Mouse (Mus musculus) neural tube, embryonic 13.5 days (tissue): ENCODE data around the gene Myl12a. TPM values are rescaled to one million over a fixed set of nuclear protein-coding genes. Genes with fewer than 3 reads are reported as not detected.
A peak's percentile ranks its signal among the peaks of the same experiment; 100 is the strongest.
"Not testable (repeated sequence)": the region's sequence is repeated elsewhere in the genome, so short reads cannot be mapped to it uniquely, and the experiment has no call there.

ENCODE experiments used
- ATAC-seq: fragments of 200-750 bp; cut with Nextera tagmentation; 2 replicates; pipeline ENCODE4 v1.8.0; 2017; ENCODE audit warnings: low read depth, mild to moderate bottlenecking, moderate TSS enrichment, moderate library complexity
- H3K27ac ChIP-seq: fragments of 300-500 bp; sonication (generic); replicated peaks from 2 replicates; pipeline ENCODE4 v1.5.1; 2015; ENCODE audit warnings: moderate library complexity, mild to moderate bottlenecking, inconsistent platforms
- H3K27me3 ChIP-seq: fragments of 300-500 bp; sonication (generic); 2 replicates; pipeline ENCODE4 v1.6.1; 2015; ENCODE audit warnings: mild to moderate bottlenecking, inconsistent platforms
- H3K36me3 ChIP-seq: fragments of 300-500 bp; sonication (generic); 2 replicates; pipeline ENCODE4 v1.6.1; 2015; ENCODE audit warnings: mild to moderate bottlenecking, inconsistent platforms
- H3K4me1 ChIP-seq: fragments of 300-500 bp; sonication (generic); replicated peaks from 2 replicates; pipeline ENCODE4 v1.6.1; 2015; ENCODE audit warnings: inconsistent platforms
- H3K4me2 ChIP-seq: fragments of 300-500 bp; sonication (generic); 2 replicates; pipeline ENCODE4 v1.6.1; 2015; ENCODE audit warnings: inconsistent platforms, mild to moderate bottlenecking, moderate library complexity
- H3K4me3 ChIP-seq: fragments of 300-500 bp; sonication (generic); 2 replicates; pipeline ENCODE4 v1.5.1; 2015; ENCODE audit warnings: mild to moderate bottlenecking, inconsistent platforms
- H3K9ac ChIP-seq: fragments of 300-500 bp; sonication (generic); 2 replicates; pipeline ENCODE4 v1.6.1; 2015; ENCODE audit warnings: moderate library complexity, mild to moderate bottlenecking, inconsistent platforms
- H3K9me3 ChIP-seq: fragments of 300-500 bp; sonication (generic); 2 replicates; pipeline ENCODE4 v1.6.1; 2016; ENCODE audit warnings: inconsistent platforms
- WGBS: fragments of 180-500 bp; shearing (Covaris S2); methylation state at CpG from one replicate; pipeline ENCODE4 v1.1.7; 2015; 5-methylcytosine and 5-hydroxymethylcytosine counted together
- polyA plus RNA-seq: library from polyadenylated mRNA; unstranded; fragments of >200 nt; fragmentation: Nextera tagmentation; extraction: Ambion mirVana; gene quantifications from 2 replicates; pipeline ENCODE4 v1.2.1, GENCODE M21; 2015

Gene Myl12a
- polyA plus RNA-seq, 1 experiment from 2014 or later: 171 TPM

GRCm38 (mm10) chr17:70985501-70986354 lies 16.9 kb downstream of the Myl12a start:
- Histone ChIP-seq H3K27ac (no peak overlapping the region), H3K4me2 (no peak overlapping the region), H3K4me1 (peaks cover 26% of the 10 kb centered on the region), H3K9ac (no peak overlapping the region), H3K9me3 (no peaks in the 10 kb centered on the region), H3K4me3 (no peak overlapping the region), H3K27me3 (no peaks in the 10 kb centered on the region), H3K36me3 (peaks cover 36% of the 10 kb centered on the region)
- 84% methylated on average over 15 of the region's 15 CpGs for WGBS
- ATAC-seq: no peak

GRCm38 (mm10) chr17:70979345-70980223 lies 23.1 kb downstream of the Myl12a start:
- 92% methylated on average over 20 of the region's 20 CpGs for whole genome bisulfite sequencing
- Histone ChIP-seq H3K27me3 (no peaks in the 10 kb centered on the region), H3K4me3 (no peak overlapping the region), H3K36me3 (peaks cover 57% of the 10 kb centered on the region), H3K4me1 (no peaks in the 10 kb centered on the region), H3K4me2 (no peak overlapping the region), H3K9me3 (no peaks in the 10 kb centered on the region), H3K9ac (no peak overlapping the region), H3K27ac (no peak overlapping the region)
- ATAC-seq: no peak

GRCm38 (mm10) chr17:70977799-70978198 lies 24.9 kb downstream of the Myl12a start:
- Histone ChIP-seq H3K9ac (no peak overlapping the region), H3K4me1 (no peaks in the 10 kb centered on the region), H3K9me3 (no peaks in the 10 kb centered on the region), H3K36me3 (peaks cover 73% of the 10 kb centered on the region), H3K27me3 (no peaks in the 10 kb centered on the region), H3K4me2 (no peak overlapping the region), H3K27ac (no peak overlapping the region), H3K4me3 (no peak overlapping the region)
- ATAC-seq: no peak
- 90% methylated on average over 6 of the region's 6 CpGs for WGBS

- H3K27me3 ChIP-seq, H3K27ac ChIP-seq, H3K4me3 ChIP-seq, H3K9ac ChIP-seq, H3K4me2 ChIP-seq, H3K4me1 ChIP-seq, ATAC-seq, H3K9me3 ChIP-seq: not testable (repeated sequence)
- H3K36me3 ChIP-seq: peaks cover 41% of the 10 kb centered on the region
- 92% methylated on average over 14 of the region's 14 CpGs for WGBS
These were observed 28.6 kb downstream of the Myl12a start for GRCm38 (mm10) chr17:70974065-70974464.

GRCm38 (mm10) chr17:70973398-70973797 lies 29.3 kb downstream of the Myl12a start:
- Histone ChIP-seq H3K4me1 (no peaks in the 10 kb centered on the region; the same call in 1 of the 2 replicates), H3K27ac (no peak overlapping the region), H3K9ac (no peak overlapping the region), H3K27me3 (no peaks in the 10 kb centered on the region), H3K4me3 (no peak overlapping the region), H3K36me3 (peaks cover 41% of the 10 kb centered on the region), H3K9me3 (no peaks in the 10 kb centered on the region), H3K4me2 (no peak overlapping the region)
- no peak for ATAC-seq
- 90% methylated on average over 9 of the region's 9 CpGs for WGBS

- Histone ChIP-seq H3K27me3 (no peaks in the 10 kb centered on the region), H3K36me3 (peaks cover 32% of the 10 kb centered on the region), H3K4me1 (no peaks in the 10 kb centered on the region; the same call in 1 of the 2 replicates), H3K27ac (no peak overlapping the region), H3K9ac (no peak overlapping the region), H3K4me2 (no peak overlapping the region), H3K4me3 (no peak overlapping the region), H3K9me3 (no peaks in the 10 kb centered on the region)
- 64% methylated on average over 11 of the region's 11 CpGs for WGBS
- no peak for ATAC-seq
These were observed 31.5 kb downstream of the Myl12a start for GRCm38 (mm10) chr17:70971206-70971605.

- peak; percentile 44; the same call in 1 of the 2 replicates for ATAC-seq
- Histone ChIP-seq H3K27ac (no peak overlapping the region), H3K27me3 (no peaks in the 10 kb centered on the region), H3K9me3 (no peaks in the 10 kb centered on the region), H3K9ac (no peak overlapping the region), H3K4me2 (no peak overlapping the region), H3K4me1 (no peaks in the 10 kb centered on the region; the same call in 1 of the 2 replicates), H3K4me3 (no peak overlapping the region), H3K36me3 (peaks cover 7% of the 10 kb centered on the region)
- WGBS: 31% methylated on average over 8 of the region's 8 CpGs
These were observed 34.0 kb downstream of the Myl12a start for GRCm38 (mm10) chr17:70968606-70969191.

GRCm38 (mm10) chr17:70967646-70968045 lies 35.0 kb downstream of the Myl12a start:
- Histone ChIP-seq H3K4me3 (no peak overlapping the region), H3K27ac (no peak overlapping the region), H3K36me3 (no peaks in the 10 kb centered on the region), H3K9ac (no peak overlapping the region), H3K9me3 (no peaks in the 10 kb centered on the region), H3K4me1 (no peaks in the 10 kb centered on the region; the same call in 1 of the 2 replicates), H3K4me2 (no peak overlapping the region), H3K27me3 (no peaks in the 10 kb centered on the region)
- WGBS: 58% methylated on average over 12 of the region's 12 CpGs
- ATAC-seq: no peak

GRCm38 (mm10) chr17:70967191-70967590 lies 35.5 kb downstream of the Myl12a start:
- no peaks in the 10 kb centered on the region; the same call in 1 of the 2 replicates for H3K4me1 ChIP-seq
- no peaks in the 10 kb centered on the region for H3K36me3 ChIP-seq
- no peak overlapping the region for H3K4me3 ChIP-seq
- H3K4me2 ChIP-seq: no peak overlapping the region
- no peaks in the 10 kb centered on the region for H3K27me3 ChIP-seq
- H3K9me3 ChIP-seq: no peaks in the 10 kb centered on the region
- H3K27ac ChIP-seq: no peak overlapping the region
- WGBS: 26% methylated on average over 9 of the region's 9 CpGs
- no peak for ATAC-seq
- H3K9ac ChIP-seq: no peak overlapping the region

- H3K27ac ChIP-seq: no peak overlapping the region
- no peak overlapping the region for H3K4me3 ChIP-seq
- no peak for ATAC-seq
- no peaks in the 10 kb centered on the region for H3K27me3 ChIP-seq
- H3K9me3 ChIP-seq: no peaks in the 10 kb centered on the region
- H3K4me2 ChIP-seq: no peak overlapping the region
- no peaks in the 10 kb centered on the region for H3K36me3 ChIP-seq
- 91% methylated on average over 7 of the region's 7 CpGs for WGBS
- no peaks in the 10 kb centered on the region; the same call in 1 of the 2 replicates for H3K4me1 ChIP-seq
- no peak overlapping the region for H3K9ac ChIP-seq
These were observed 36.6 kb downstream of the Myl12a start for GRCm38 (mm10) chr17:70966126-70966525.

GRCm38 (mm10) chr17:70965281-70965680 lies 37.4 kb downstream of the Myl12a start:
- ATAC-seq: no peak

GRCm38 (mm10) chr17:70963546-70963945 lies 39.1 kb downstream of the Myl12a start:
- peak; percentile 100 for ATAC-seq

More at GRCm38 (mm10) chr17:70965281-70965680, 37.4 kb downstream of the Myl12a start:
- WGBS: 87% methylated on average over 2 of the region's 2 CpGs
- H3K9ac ChIP-seq: no peak overlapping the region
- no peak overlapping the region for H3K4me2 ChIP-seq
- H3K4me1 ChIP-seq: no peaks in the 10 kb centered on the region
- no peaks in the 10 kb centered on the region for H3K27me3 ChIP-seq
- H3K4me3 ChIP-seq: no peak overlapping the region
- H3K9me3 ChIP-seq: no peaks in the 10 kb centered on the region
- H3K27ac ChIP-seq: no peak overlapping the region
- no peaks in the 10 kb centered on the region for H3K36me3 ChIP-seq

More at GRCm38 (mm10) chr17:70963546-70963945, 39.1 kb downstream of the Myl12a start:
- H3K4me1 ChIP-seq, H3K36me3 ChIP-seq, H3K9me3 ChIP-seq, H3K27ac ChIP-seq, H3K27me3 ChIP-seq, H3K9ac ChIP-seq, H3K4me3 ChIP-seq, H3K4me2 ChIP-seq: not testable (repeated sequence)
- WGBS: 72% methylated on average over 13 of the region's 13 CpGs
